Mouse (Mus musculus) CD8-positive naive resting alpha-beta T cell, adult 2 months (primary cell): ENCODE results near the gene Unc13a.

Source experiments
- DNase-seq, 2 experiments: peaks; one replicate each; pipeline ENCODE4 v3.0.0; 2022; ENCODE audit warnings: low read depth in 2 of 2, low spot score in 2 of 2

Gene Unc13a

DNA sequence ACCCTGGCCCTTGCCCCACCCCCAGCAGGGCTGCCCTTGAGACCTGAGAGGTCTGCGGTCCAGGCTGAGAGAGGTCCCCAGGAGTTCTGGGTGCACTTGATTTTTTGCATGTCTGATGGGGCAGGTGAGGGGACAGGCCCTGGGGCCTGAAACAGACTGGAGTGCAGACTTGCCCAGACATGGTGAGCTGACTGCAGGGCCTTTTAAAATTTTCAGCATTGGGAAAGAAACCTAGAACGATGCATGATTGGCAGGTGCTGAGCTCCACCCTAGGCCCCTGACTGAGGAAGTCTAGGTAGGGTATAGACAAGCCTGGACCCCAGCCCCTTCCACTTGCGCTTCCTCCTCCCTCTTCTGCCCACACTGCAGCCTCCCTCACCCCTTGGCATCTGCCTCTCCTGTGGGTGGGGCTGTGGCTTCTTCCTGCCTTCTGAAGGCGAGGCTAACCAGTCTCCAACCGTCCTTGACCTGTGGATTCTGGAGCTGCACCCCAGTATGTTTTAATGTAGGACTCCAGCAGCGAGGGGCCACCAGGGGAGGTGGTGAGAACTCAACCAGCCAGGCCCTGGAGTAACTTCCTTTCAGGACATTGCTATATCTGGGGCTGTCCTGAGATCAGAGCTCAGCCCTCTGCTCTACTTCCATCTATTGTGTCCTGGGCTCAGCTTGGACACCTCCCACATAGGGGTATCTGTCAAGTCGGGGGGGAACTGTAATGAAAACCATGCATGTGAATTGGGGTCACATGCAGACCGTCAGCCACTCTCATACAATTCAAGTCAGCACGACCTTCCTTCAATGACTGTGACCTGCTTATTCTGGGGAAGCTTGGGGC, 44.1 kb downstream of the Unc13a start:
- no peak for DNase-seq

DNA sequence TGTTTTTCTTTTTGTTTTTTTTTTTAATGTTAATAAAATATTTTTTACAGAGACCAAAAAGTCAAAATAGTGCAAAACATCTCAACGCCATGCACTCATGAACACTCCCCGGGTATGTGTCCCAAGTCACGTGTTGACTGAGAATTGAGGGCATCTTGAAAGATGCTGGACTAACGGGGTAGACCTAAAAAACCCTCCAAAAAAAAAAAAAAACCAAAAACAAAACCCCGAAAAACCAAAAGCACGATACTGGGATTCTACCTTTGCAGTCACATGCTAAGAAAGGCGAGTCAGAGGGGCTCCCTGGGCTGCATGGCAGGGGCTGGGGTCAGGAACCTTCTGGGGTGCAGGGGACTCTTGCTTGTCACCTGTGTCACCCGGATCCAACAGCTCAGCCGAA, 44.8 kb downstream of the Unc13a start:
- DNase-seq = no peak

DNA sequence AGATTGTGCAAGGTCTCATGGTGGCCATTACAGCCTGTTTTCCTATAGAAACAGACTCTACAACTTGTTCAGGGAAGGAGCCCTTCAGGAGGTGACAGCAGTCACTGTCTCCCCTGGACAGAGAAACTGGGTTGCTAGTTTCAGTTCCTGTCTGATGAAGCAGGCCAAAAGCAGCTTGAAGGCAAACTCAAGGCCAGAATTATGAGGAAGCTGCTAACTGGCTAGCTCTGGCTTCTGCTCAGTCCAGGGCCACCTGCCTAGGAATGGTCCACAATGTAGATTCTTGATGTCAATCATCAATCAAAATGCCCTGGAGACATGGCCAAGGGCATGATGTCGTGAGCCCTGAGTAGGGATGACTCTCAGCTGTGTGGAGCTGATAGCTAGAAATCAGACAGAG, 46.5 kb downstream of the Unc13a start:
- no peak for DNase-seq

GRCm38 (mm10) chr8:71619786-71620185, 51.8 kb downstream of the Unc13a start:
- DNase-seq = no peak

- no peak for DNase-seq
These were observed 58.1 kb downstream of the Unc13a start for GRCm38 (mm10) chr8:71613418-71613817.

GRCm38 (mm10) chr8:71612141-71612540, 59.4 kb downstream of the Unc13a start:
- no peak for DNase-seq

GRCm38 (mm10) chr8:71610822-71611651, 60.5 kb downstream of the Unc13a start, which contains the start of gene Colgalt1:
TSS of gene Colgalt1 (plus strand) at chr8:71610998.
- DNase-seq = peak; percentile 97 to 99

DNA sequence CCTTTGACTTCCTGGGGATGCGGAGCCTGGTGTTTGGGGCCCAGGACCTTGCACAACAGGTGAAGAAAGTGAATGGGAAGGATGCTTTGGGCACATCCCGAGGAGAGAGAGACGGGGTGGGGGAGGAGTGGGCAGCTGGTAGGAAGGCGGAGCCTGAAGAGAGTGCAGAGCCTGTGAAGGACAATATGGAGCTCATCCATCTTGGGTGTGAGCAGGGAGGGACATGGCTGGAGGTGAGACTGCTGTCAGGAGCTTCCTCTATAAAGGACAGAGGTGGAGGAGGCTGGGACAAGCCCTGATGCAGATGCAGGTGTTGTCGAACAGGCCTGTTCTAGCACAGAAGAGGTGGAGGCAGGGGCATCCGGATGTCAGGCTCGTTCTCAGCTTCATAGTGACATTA, 67.5 kb downstream of the Unc13a start:
- DNase-seq = no peak

GRCm38 (mm10) chr8:71602666-71603334, 68.8 kb downstream of the Unc13a start:
- DNase-seq = no peak

- no peak for DNase-seq
These were observed 69.5 kb downstream of the Unc13a start for GRCm38 (mm10) chr8:71601939-71602665.

- no peak for DNase-seq
These were observed 72.7 kb downstream of the Unc13a start for GRCm38 (mm10) chr8:71598841-71599240.

DNA sequence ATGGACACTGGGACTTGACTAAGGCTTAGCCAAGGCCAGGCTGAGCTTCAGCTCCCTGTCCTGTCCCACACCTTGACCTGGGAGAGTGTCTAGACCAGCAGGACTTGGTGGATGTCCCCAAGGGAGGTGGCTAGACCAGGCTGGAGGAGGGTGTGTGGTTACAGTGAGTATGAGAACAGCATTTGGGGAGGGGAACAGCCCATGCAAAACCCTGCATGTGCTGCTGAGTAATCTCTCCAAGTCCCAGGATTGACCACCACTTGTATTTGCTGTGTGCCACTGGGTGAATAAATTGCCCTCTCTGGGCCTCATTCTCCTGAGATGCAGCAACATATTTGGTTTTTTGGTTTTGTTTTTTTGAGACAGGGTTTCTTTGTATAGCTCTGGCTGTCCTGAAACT, 73.2 kb downstream of the Unc13a start:
- no peak for DNase-seq

- DNase-seq = no peak
These were observed 74.1 kb downstream of the Unc13a start, which contains the start of gene Fam129c for GRCm38 (mm10) chr8:71597451-71597850. TSS of gene Fam129c (plus strand) at chr8:71597648.

DNA sequence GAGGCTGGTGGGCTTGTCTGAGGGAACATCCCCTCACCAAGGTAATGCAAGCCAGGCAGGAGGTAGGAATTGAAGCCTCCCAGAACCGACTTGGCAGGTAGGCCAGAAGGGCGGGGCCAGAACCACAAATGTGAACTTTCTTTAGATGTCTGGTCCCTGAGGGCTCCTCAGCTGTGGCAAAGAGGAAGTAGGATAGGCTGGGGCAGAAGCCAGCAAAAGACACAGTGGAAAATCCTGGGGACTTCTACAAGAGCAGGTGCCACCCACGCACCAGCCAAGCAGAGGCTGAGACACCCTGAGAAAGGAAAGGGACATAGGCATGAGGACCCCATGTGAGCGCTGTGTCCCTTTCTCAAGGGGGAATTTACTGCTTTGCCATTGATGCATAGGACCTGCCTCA, 74.8 kb downstream of the Unc13a start:
- no peak for DNase-seq

DNA sequence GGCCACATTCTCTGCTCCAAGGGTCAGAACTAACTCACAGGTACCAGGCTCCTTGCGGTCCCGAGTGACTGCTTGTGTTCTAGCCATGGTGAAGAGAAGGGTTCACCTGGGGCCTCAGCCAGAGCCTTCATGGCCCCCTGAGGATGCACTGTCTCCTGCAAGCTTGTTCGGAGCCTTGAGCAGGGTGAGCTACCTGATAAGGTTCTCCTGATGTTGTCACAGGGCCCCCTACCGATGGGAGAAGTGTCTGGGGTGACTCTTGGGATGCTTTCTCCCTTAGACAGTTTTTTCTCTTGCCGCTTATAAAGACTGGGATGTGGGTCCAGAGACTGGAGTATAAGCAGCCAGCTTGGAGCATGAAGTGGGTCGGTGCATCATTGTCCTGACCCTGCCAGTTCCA, 75.2 kb downstream of the Unc13a start:
- DNase-seq = no peak

- DNase-seq = peak; percentile 90
These were observed 75.7 kb downstream of the Unc13a start for GRCm38 (mm10) chr8:71595862-71596261.

- DNase-seq = no peak
These were observed 77.2 kb downstream of the Unc13a start for GRCm38 (mm10) chr8:71594324-71594722.

- DNase-seq = no peak
These were observed 77.8 kb downstream of the Unc13a start for GRCm38 (mm10) chr8:71593556-71594323.

- peak; percentile 42 to 46 for DNase-seq
These were observed 79.0 kb downstream of the Unc13a start for GRCm38 (mm10) chr8:71592374-71593170.
